Mouse (Mus musculus) retina, embryonic 14.5 days (tissue): ENCODE results near the gene Celsr2.

Experiments used
- DNase-seq: peaks from one replicate; pipeline ENCODE4 v3.0.0-alpha.2; 2015; ENCODE audit warnings: low spot score

Gene Celsr2

GRCm38 (mm10) chr3:108381945-108382875, 33.1 kb downstream of the Celsr2 start:
- no peak for DNase-seq

GRCm38 (mm10) chr3:108380695-108381094, 34.7 kb downstream of the Celsr2 start:
- DNase-seq = no peak

DNA sequence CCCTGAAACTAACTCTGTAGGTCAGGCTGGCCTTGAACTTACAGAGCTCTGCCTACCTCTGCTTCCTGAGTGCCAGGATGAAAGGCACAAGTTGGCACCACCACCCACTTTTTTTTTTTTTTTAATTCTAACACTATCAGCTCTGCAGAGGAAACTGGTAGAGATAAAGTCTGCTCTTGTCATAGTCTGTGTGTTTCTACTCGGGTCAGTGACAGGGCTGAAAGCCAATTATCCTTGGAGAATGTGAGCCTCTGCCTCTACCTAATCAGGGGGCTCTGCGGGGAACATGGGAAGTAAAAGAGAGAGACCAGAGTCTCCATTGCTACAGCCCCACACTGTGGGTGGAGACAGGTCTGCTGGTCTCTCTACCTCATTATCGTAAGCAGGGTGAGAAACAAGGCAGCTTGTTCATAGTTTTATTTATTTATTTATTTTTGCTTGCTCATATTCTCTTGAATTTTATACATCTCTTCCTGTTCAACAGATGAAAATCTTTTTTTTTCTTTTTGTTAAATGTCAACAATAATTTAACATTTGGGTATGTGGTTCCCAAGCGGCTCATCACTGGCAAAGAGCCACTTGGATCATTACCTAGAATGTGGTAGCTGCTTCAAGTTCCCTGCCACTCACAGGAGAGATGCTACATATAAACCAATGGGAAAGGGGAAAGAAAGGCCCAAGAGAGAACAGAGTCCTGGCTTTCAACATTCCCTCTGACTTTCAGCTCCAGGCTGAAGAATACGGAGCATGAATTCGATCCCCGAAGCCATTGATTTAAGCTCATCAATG, 36.3 kb downstream of the Celsr2 start:
- DNase-seq = no peak

DNA sequence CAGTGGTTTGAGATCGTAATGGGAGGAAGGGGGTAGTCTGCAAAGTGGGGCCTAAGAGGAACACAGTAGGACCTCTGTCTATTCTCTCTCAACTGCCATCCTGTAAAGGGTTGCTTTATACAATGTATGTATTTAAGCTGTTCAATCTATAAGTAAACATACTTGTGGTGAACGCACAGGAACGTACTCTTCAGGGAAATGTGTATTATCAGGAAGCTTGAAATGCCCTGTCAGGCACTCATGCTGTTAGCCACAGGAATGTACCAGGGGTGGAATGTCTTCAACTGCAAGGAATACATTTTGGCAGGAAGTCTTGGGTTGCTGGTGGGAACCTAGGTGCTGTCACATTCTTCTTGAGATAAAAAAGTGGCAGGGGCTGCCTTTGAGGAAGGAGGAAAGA, 42.7 kb downstream of the Celsr2 start:
- DNase-seq = no peak

GRCm38 (mm10) chr3:108372274-108372673, 43.1 kb downstream of the Celsr2 start:
- no peak for DNase-seq

DNA sequence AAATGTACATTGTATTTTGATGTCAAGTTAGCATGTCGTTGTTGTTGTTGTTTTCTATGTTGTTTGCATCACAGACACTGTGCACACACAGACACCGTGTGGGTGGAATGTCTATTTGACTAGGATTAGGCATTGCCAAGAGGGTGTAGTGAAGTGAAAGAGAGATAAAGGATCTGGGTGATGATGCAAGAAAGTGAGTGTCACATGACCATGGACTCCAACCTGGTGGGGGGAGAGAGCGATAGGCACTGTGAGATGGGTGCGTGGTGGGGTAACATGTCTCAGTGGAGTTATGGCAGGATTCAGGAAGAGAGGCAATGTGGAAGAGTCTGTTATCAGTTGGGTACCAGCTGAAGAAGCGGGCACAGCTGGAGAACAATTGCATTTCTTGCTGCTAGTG, 46.6 kb downstream of the Celsr2 start:
- no peak for DNase-seq

GRCm38 (mm10) chr3:108367828-108368227, 47.5 kb downstream of the Celsr2 start:
- DNase-seq = no peak

- DNase-seq = no peak
Measured at GRCm38 (mm10) chr3:108367173-108367572, 48.2 kb downstream of the Celsr2 start.

DNA sequence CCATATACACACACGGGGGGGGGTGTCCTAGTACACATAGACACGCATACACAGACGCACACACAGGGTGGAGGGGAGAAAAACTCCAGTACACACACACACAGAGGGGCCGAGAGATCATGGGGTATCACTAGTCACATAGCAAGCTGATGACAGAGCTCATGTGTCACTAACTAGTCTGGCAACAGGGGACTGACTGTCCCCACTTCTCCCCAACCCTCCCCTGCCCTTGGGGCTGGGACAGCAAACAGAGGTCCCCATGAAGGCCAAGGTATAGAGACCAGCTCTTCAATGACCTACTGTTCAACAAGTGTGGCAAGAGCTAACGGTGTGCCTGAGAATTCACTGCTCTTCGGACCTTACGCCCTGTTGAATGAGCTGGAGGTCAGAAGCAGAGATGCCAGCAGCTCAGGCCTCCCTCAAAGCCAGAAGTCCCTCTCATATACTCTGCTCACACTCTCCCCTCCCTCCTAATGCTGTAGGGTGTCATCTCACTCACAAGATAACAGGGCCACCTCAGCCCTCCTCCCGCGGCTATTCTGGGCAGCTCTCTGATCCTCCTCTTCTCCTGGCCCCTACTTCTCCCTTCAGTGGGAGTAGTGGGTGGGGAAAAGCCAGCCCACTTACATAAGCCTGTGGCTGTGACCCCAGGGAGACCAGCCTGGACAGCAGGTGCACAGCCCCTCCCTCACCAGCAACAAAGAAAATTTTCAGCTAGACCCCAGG, 50.9 kb downstream of the Celsr2 start, which contains the start of gene Mybphl:
TSS of gene Mybphl (plus strand) at position 642 of the 726 bp plus-strand sequence.
- DNase-seq = no peak

- no peak for DNase-seq
Measured at GRCm38 (mm10) chr3:108363626-108364025, 51.7 kb downstream of the Celsr2 start.

- peak; percentile 61 for DNase-seq
Measured at GRCm38 (mm10) chr3:108360894-108361293, 54.5 kb downstream of the Celsr2 start.

- no peak for DNase-seq
Measured at GRCm38 (mm10) chr3:108358445-108358844, 56.9 kb downstream of the Celsr2 start.

GRCm38 (mm10) chr3:108357051-108357450, 58.3 kb downstream of the Celsr2 start:
- no peak for DNase-seq

DNA sequence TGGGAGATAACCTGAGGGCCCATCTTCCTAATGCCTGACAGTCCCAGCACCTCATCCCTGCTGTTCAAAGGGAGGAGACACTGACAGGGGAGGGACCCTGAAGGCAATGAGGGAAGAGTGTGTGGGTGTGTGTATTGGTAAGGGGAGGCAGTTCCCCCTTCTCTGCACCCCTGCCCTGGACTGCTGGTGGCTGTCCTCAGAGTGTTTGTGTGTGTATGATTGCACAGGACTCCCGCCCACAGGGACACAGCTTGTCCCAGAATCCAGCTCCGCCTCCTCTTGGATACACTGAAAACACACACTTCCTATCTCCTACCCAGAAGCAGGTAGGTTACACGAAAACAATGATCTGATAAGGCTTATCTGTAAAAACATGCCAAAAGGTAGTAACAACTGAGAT, 60.1 kb downstream of the Celsr2 start:
- no peak for DNase-seq

DNA sequence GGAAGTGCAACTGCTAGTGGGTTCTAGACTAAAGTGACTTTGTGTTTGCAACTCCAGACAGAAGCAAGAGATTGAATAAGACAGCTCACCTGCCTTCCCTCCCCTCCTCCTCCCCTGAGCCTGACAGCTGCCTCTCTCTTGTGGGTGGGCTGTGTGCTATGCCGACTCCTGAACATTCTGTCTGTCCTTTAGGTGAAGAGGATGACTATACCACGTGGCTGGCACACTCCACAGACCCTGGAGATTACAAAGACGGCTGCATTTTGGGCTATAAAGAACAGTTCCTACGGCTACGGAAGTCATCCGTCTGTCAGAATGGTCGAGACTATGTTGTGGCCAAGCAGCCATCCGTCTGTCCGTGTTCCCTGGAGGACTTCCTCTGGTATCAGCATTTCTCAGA, 67.0 kb downstream of the Celsr2 start:
- DNase-seq = no peak

GRCm38 (mm10) chr3:108345855-108346254, 69.5 kb downstream of the Celsr2 start:
- DNase-seq = no peak

DNA sequence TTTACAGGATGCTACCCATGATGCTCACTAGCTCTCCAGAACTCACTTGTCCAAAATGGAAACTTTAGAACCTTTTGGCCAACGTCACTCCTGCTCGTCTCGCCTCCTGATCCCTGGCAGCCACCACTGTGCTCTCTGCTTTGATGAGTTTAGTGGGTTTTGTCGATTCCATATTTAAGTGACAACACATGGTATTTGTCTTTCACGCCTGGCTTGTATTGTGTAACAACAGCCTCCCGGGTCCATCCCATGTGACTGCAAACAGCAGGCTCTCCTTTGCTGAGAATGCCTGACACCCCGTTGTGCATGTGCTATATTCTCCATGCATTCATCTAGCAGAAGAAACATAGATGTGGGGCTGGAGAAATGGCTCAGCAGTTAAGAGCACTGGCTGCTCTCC, 73.2 kb downstream of the Celsr2 start:
- DNase-seq = no peak

DNA sequence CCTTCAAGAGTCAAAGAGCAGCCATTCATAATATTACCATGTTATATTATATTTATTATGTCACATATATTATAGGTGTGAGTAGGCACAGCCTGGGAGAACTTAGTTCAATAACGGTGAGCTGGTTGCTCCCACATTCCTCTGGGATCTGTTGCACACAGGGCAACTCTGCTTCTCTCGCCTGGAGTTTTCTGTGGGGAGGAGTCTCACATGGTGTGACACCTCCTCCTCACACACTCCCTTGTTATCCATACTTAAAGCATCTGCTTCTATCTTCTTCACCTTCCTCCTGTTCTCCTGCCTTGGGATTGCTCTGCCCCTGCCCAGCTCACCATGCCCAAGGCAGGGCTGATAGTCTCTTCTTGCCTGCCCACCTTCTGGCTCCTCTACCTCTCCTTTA, 74.3 kb downstream of the Celsr2 start:
- no peak for DNase-seq
